Mouse (Mus musculus): Measurements from ENCODE around the gene Tes. TPM values are rescaled to one million over a fixed set of nuclear protein-coding genes. Genes with fewer than 3 reads are reported as not detected.

Gene Tes
- polyA plus RNA-seq, 1 experiment = 20.7 TPM

- H3K4me1 ChIP-seq (ENCODE audit: control insufficient read depth, insufficient read depth, insufficient read length) = no peaks in the 10 kb centered on the region
- no peak overlapping the region for H3K27ac ChIP-seq (ENCODE audit: insufficient read depth, low read length)
- 84% methylated on average over 3 of the region's 3 CpGs for WGBS
- H3K36me3 ChIP-seq (ENCODE audit: control insufficient read depth, insufficient read depth, low read length) = no peaks in the 10 kb centered on the region
- TF ChIP-seq POLR2A (IDR thresholded peaks at IDR 0.05; ENCODE audit: low read depth, low read length) (no peak), CTCF (IDR thresholded peaks at IDR 0.05; ENCODE audit: extremely low read depth, insufficient read depth, insufficient read length, insufficient replicate concordance) (no peak)
- H3K4me3 ChIP-seq (ENCODE audit: extremely low read depth, insufficient read depth, insufficient read length) = no peak overlapping the region
- no peak for DNase-seq (ENCODE audit: low read depth in 1 of 2, low spot score in 2 of 2)
- H3K27me3 ChIP-seq (ENCODE audit: control insufficient read depth, insufficient read depth, low read length) = no peaks in the 10 kb centered on the region
These were observed 12.8 kb downstream of the Tes start for GRCm38 (mm10) chr6:17077720-17078119.

DNA sequence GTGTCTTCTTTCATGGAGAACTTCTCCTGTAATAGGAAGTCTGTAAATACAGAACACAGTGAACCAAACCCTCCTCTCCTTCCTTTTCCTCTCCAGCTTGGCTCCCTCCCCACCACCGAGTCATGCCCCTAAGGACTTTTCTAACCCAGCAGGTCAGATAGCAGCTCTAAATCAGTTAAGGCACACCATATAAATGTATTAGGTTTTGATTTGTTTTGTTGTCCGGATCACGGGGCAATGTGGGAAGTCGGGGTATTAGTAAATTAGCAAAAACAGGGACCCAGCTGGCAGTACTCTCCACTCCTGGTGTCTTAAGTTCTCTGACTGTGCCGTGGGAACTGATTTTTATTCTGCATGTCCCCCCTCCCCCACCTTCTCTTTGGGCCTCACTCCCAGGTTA, 14.4 kb downstream of the Tes start:
- Histone ChIP-seq H3K27me3 (ENCODE audit: control insufficient read depth, insufficient read depth, low read length) (no peaks in the 10 kb centered on the region), H3K4me1 (ENCODE audit: control insufficient read depth, insufficient read depth, insufficient read length) (no peaks in the 10 kb centered on the region), H3K4me3 (ENCODE audit: extremely low read depth, insufficient read depth, insufficient read length) (no peak overlapping the region), H3K36me3 (ENCODE audit: control insufficient read depth, insufficient read depth, low read length) (no peaks in the 10 kb centered on the region), H3K27ac (ENCODE audit: insufficient read depth, low read length) (no peak overlapping the region)
- 69% methylated on average over 5 of the region's 5 CpGs for WGBS
- no peak for DNase-seq (ENCODE audit: low read depth in 1 of 2, low spot score in 2 of 2)
- no peak for TF ChIP-seq POLR2A (IDR thresholded peaks at IDR 0.05; ENCODE audit: low read depth, low read length)
- TF ChIP-seq CTCF (IDR thresholded peaks at IDR 0.05; ENCODE audit: extremely low read depth, insufficient read depth, insufficient read length, insufficient replicate concordance) = no peak

- Histone ChIP-seq H3K27ac (ENCODE audit: insufficient read depth, low read length) (no peak overlapping the region), H3K27me3 (ENCODE audit: control insufficient read depth, insufficient read depth, low read length) (no peaks in the 10 kb centered on the region), H3K4me3 (ENCODE audit: extremely low read depth, insufficient read depth, insufficient read length) (no peak overlapping the region), H3K4me1 (ENCODE audit: control insufficient read depth, insufficient read depth, insufficient read length) (no peaks in the 10 kb centered on the region), H3K36me3 (ENCODE audit: control insufficient read depth, insufficient read depth, low read length) (no peaks in the 10 kb centered on the region)
- DNase-seq (ENCODE audit: low read depth in 1 of 2, low spot score in 2 of 2) = no peak
- WGBS = 84% methylated on average over 5 of the region's 5 CpGs
- TF ChIP-seq POLR2A (IDR thresholded peaks at IDR 0.05; ENCODE audit: low read depth, low read length) = no peak
- no peak for TF ChIP-seq CTCF (IDR thresholded peaks at IDR 0.05; ENCODE audit: extremely low read depth, insufficient read depth, insufficient read length, insufficient replicate concordance)
These were observed 14.9 kb downstream of the Tes start for GRCm38 (mm10) chr6:17079826-17080225.

- TF ChIP-seq POLR2A (IDR thresholded peaks at IDR 0.05; ENCODE audit: low read depth, low read length) = no peak
- no peak for TF ChIP-seq CTCF (IDR thresholded peaks at IDR 0.05; ENCODE audit: extremely low read depth, insufficient read depth, insufficient read length, insufficient replicate concordance)
- WGBS = 87% methylated on average over 4 of the region's 4 CpGs
- no peak for DNase-seq (ENCODE audit: low read depth in 1 of 2, low spot score in 2 of 2)
These were observed 17.3 kb downstream of the Tes start for GRCm38 (mm10) chr6:17082238-17082637.

DNA sequence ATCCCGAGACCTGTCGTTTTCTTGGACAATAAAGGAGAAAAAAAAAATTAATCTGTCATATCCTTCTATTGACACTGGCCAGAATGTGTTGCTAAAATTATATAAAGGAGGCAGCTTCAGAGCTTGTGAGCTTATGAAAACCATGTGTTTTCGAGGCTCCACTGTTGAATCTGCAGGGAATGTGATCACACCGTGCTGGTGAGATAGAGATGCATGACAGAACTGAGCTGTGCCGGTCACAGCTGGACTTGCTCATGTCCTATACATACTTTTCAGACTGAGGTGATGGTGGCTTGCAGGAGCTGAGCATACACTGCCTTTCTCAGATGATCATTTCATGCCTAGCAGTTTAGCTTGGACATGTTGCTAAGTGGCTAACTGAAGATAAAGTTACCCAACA, 17.9 kb downstream of the Tes start:
- no peak overlapping the region for H3K27ac ChIP-seq (ENCODE audit: insufficient read depth, low read length)
- TF ChIP-seq CTCF (IDR thresholded peaks at IDR 0.05; ENCODE audit: extremely low read depth, insufficient read depth, insufficient read length, insufficient replicate concordance) (no peak), POLR2A (IDR thresholded peaks at IDR 0.05; ENCODE audit: low read depth, low read length) (no peak)
- no peak overlapping the region for H3K4me3 ChIP-seq (ENCODE audit: extremely low read depth, insufficient read depth, insufficient read length)
- no peak for DNase-seq (ENCODE audit: low read depth in 1 of 2, low spot score in 2 of 2)
- H3K4me1 ChIP-seq (ENCODE audit: control insufficient read depth, insufficient read depth, insufficient read length) = no peaks in the 10 kb centered on the region; the same call in 1 of the 2 replicates
- H3K36me3 ChIP-seq (ENCODE audit: control insufficient read depth, insufficient read depth, low read length) = no peaks in the 10 kb centered on the region
- H3K27me3 ChIP-seq (ENCODE audit: control insufficient read depth, insufficient read depth, low read length) = no peaks in the 10 kb centered on the region
- 91% methylated on average over 5 of the region's 5 CpGs for WGBS

More at GRCm38 (mm10) chr6:17082238-17082637, 17.3 kb downstream of the Tes start:
- no peaks in the 10 kb centered on the region; the same call in 1 of the 2 replicates for H3K4me1 ChIP-seq (ENCODE audit: control insufficient read depth, insufficient read depth, insufficient read length)
- H3K27ac ChIP-seq (ENCODE audit: insufficient read depth, low read length) = no peak overlapping the region
- H3K36me3 ChIP-seq (ENCODE audit: control insufficient read depth, insufficient read depth, low read length) = no peaks in the 10 kb centered on the region
- H3K27me3 ChIP-seq (ENCODE audit: control insufficient read depth, insufficient read depth, low read length) = no peaks in the 10 kb centered on the region
- no peak overlapping the region for H3K4me3 ChIP-seq (ENCODE audit: extremely low read depth, insufficient read depth, insufficient read length)

GRCm38 (mm10) chr6:17087485-17087884, 22.5 kb downstream of the Tes start:
- Histone ChIP-seq H3K27ac (ENCODE audit: insufficient read depth, low read length) (no peak overlapping the region), H3K4me1 (ENCODE audit: control insufficient read depth, insufficient read depth, insufficient read length) (no peaks in the 10 kb centered on the region; the same call in 1 of the 2 replicates), H3K27me3 (ENCODE audit: control insufficient read depth, insufficient read depth, low read length) (no peaks in the 10 kb centered on the region), H3K4me3 (ENCODE audit: extremely low read depth, insufficient read depth, insufficient read length) (no peak overlapping the region), H3K36me3 (ENCODE audit: control insufficient read depth, insufficient read depth, low read length) (peaks cover 4% of the 10 kb centered on the region; the same call in 1 of the 2 replicates)
- 69% methylated on average over 6 of the region's 6 CpGs for WGBS
- TF ChIP-seq POLR2A (IDR thresholded peaks at IDR 0.05; ENCODE audit: low read depth, low read length) (no peak), CTCF (IDR thresholded peaks at IDR 0.05; ENCODE audit: extremely low read depth, insufficient read depth, insufficient read length, insufficient replicate concordance) (peak; percentile 57; the same call in 1 of the 2 replicates)
- DNase-seq (ENCODE audit: low read depth in 1 of 2, low spot score in 2 of 2) = peak; percentile 17 to 73

DNA sequence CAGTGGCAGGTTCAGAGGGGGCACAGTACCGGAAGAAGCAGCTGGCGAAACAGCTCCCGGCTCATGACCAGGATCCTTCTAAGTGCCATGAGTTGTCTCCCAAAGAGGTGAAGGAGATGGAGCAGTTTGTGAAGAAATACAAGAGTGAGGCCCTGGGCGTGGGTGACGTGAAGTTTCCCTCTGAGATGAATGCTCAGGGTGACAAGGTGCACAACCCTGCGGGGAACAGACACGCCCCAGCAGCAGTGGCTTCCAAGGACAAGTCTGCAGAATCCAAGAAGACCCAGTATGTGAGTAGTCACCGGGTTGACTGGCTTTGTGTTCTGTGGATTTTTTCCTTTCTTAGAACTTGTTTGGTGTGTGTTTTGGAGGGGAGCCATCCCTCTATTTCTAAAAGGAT, 32.4 kb downstream of the Tes start:
- WGBS = 98% methylated on average over 8 of the region's 8 CpGs
- Histone ChIP-seq H3K36me3 (ENCODE audit: control insufficient read depth, insufficient read depth, low read length) (peaks cover 28% of the 10 kb centered on the region), H3K4me3 (ENCODE audit: extremely low read depth, insufficient read depth, insufficient read length) (no peak overlapping the region), H3K4me1 (ENCODE audit: control insufficient read depth, insufficient read depth, insufficient read length) (no peaks in the 10 kb centered on the region), H3K27ac (ENCODE audit: insufficient read depth, low read length) (no peak overlapping the region), H3K27me3 (ENCODE audit: control insufficient read depth, insufficient read depth, low read length) (no peaks in the 10 kb centered on the region)
- no peak for DNase-seq (ENCODE audit: low read depth in 1 of 2, low spot score in 2 of 2)
- TF ChIP-seq POLR2A (IDR thresholded peaks at IDR 0.05; ENCODE audit: low read depth, low read length) = no peak
- no peak for TF ChIP-seq CTCF (IDR thresholded peaks at IDR 0.05; ENCODE audit: extremely low read depth, insufficient read depth, insufficient read length, insufficient replicate concordance)
